Mouse (Mus musculus) C2C12 (cell line): ENCODE results near the gene Gnmt.

Experiments
- CEBPB ChIP-seq: IDR thresholded peaks from one replicate; pipeline ENCODE4 v1.6.1; 2011; ENCODE audit warnings: low read depth, mild to moderate bottlenecking, control low read depth, moderate library complexity
- CTCF ChIP-seq: IDR thresholded peaks from one replicate; pipeline ENCODE4 v1.5.1; 2011; ENCODE audit not compliant: control insufficient read depth, insufficient read depth, insufficient read length
- FOSL1 ChIP-seq: IDR thresholded peaks from one replicate; pipeline ENCODE4 v1.8.0; 2011; ENCODE audit warnings: mild to moderate bottlenecking, low read length; ENCODE audit not compliant: poor library complexity, insufficient read depth, severe bottlenecking
- MAX ChIP-seq: IDR thresholded peaks from one replicate; pipeline ENCODE4 v1.6.1; 2011; ENCODE audit warnings: mild to moderate bottlenecking, control low read depth
- MYOD1 ChIP-seq: IDR thresholded peaks from one replicate; pipeline ENCODE4 v1.6.1; 2011; ENCODE audit warnings: low read depth; ENCODE audit not compliant: control insufficient read depth, insufficient read length
- MYOG ChIP-seq: IDR thresholded peaks from one replicate; pipeline ENCODE4 v1.6.1; 2011; ENCODE audit not compliant: control insufficient read depth, insufficient read length; ENCODE audit errors: extremely low read depth
- USF1 ChIP-seq: IDR thresholded peaks from one replicate; pipeline ENCODE4 v1.6.1; 2011; ENCODE audit warnings: low read depth, mild to moderate bottlenecking, control low read depth, moderate library complexity

GRCm38 (mm10) chr17:46701489-46701888 lies 27.5 kb downstream of the Gnmt start:
- TF ChIP-seq CEBPB: no peak
- no peak for TF ChIP-seq CTCF
- no peak for TF ChIP-seq MYOD1
- no peak for TF ChIP-seq MAX
- TF ChIP-seq USF1: no peak
- no peak for TF ChIP-seq FOSL1
- no peak for TF ChIP-seq MYOG
